Mouse (Mus musculus) forebrain, postnatal 0 days (tissue): ENCODE results near the gene Rabl2. TPM values are rescaled to one million over a fixed set of nuclear protein-coding genes. Genes with fewer than 3 reads are reported as not detected.

Experiments
- ATAC-seq: fragments of 200-750 bp; cut with Nextera tagmentation; 2 replicates; pipeline ENCODE4 v1.8.0; 2017; ENCODE audit warnings: mild to moderate bottlenecking, moderate library complexity
- DNase-seq: peaks from one replicate; pipeline ENCODE4 v3.0.0-alpha.2; 2015
- H3K27ac ChIP-seq: fragments of 300-500 bp; sonication (generic); 2 replicates; pipeline ENCODE4 v1.5.1; 2014; ENCODE audit warnings: low read depth, mild to moderate bottlenecking, antibody characterized with exemption, low read length, moderate library complexity, mixed read lengths
- H3K27me3 ChIP-seq: fragments of 300-500 bp; sonication (generic); 2 replicates; pipeline ENCODE4 v1.6.1; 2014; ENCODE audit warnings: mild to moderate bottlenecking, low read length, mixed read lengths; ENCODE audit not compliant: insufficient read depth
- H3K36me3 ChIP-seq: fragments of 300-500 bp; sonication (generic); 2 replicates; pipeline ENCODE4 v1.6.1; 2014; ENCODE audit warnings: mild to moderate bottlenecking, moderate library complexity; ENCODE audit not compliant: insufficient read depth
- H3K4me1 ChIP-seq: fragments of 300-500 bp; sonication (generic); 2 replicates; pipeline ENCODE4 v1.6.1; 2014; ENCODE audit warnings: antibody characterized with exemption; ENCODE audit not compliant: insufficient read depth
- H3K4me2 ChIP-seq: fragments of 300-500 bp; sonication (generic); 2 replicates; pipeline ENCODE4 v1.6.1; 2014; ENCODE audit warnings: low read depth, mild to moderate bottlenecking, moderate library complexity
- H3K4me3 ChIP-seq: fragments of 300-500 bp; sonication (generic); 2 replicates; pipeline ENCODE4 v1.5.1; 2014; ENCODE audit warnings: low read depth, low read length, mixed read lengths
- H3K9ac ChIP-seq: fragments of 300-500 bp; sonication (generic); 2 replicates; pipeline ENCODE4 v1.6.1; 2014; ENCODE audit warnings: mild to moderate bottlenecking
- H3K9me3 ChIP-seq: fragments of 300-500 bp; sonication (generic); 2 replicates; pipeline ENCODE4 v1.6.1; 2016; ENCODE audit warnings: low read length
- CTCF ChIP-seq: sonication (generic); IDR thresholded peaks from 2 replicates; pipeline ENCODE4 v1.5.1; 2016; ENCODE audit warnings: antibody characterized with exemption, control low read depth, low read depth
- WGBS: fragments of 180-500 bp; shearing (Covaris S2); extraction: QIAGEN DNeasy Blood & Tissue Kit; methylation state at CpG from one replicate; pipeline ENCODE4 v1.1.7; 2014; 5-methylcytosine and 5-hydroxymethylcytosine counted together
- polyA plus RNA-seq: library from polyadenylated mRNA; unstranded; fragments of >200 nt; fragmentation: Nextera tagmentation; extraction: Ambion mirVana; gene quantifications from 2 replicates; pipeline ENCODE4 v1.2.1, GENCODE M21; 2015
- total RNA-seq: library from RNA; depleted of rRNA; stranded (reverse); fragments of >200 nt; gene quantifications from 2 replicates; pipeline ENCODE4 v1.2.3, GENCODE M21; 2014

Rabl2 gene
- total and polyA plus RNA-seq, 2 experiments from 2014 or later, result 38.6 to 62.6 TPM

DNA sequence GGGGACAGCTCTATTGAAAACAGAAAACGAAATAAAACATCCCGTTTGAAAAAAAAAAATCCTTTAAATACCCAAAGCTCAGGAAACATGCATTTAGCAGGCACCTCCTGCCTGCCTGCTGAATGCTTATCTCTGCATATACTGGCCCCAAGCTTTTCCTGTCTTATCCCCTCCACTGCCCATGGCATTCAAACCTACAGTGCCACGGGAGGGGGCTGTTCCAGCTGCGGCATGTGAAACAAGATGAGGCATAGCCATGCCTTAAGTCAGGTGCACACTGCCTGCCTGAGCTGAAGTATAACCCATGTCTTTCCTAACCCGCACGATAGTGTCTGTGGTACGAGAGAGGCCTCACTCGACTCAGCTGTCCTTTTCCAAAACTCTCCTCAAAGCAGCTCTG, 19.6 kb downstream of the Rabl2 start:
- H3K9me3 ChIP-seq, result no peaks in the 10 kb centered on the region
- DNase-seq, result no peak
- H3K4me1 ChIP-seq, result no peaks in the 10 kb centered on the region
- ATAC-seq, result no peak
- peaks cover 4% of the 10 kb centered on the region; the same call in 1 of the 2 replicates for H3K36me3 ChIP-seq
- no peak overlapping the region for H3K4me3 ChIP-seq
- no peak overlapping the region for H3K4me2 ChIP-seq
- TF ChIP-seq CTCF, result no peak
- no peak overlapping the region for H3K27ac ChIP-seq
- WGBS, result 79% methylated on average over 8 of the region's 8 CpGs
- H3K27me3 ChIP-seq, result no peaks in the 10 kb centered on the region
- no peak overlapping the region for H3K9ac ChIP-seq

DNA sequence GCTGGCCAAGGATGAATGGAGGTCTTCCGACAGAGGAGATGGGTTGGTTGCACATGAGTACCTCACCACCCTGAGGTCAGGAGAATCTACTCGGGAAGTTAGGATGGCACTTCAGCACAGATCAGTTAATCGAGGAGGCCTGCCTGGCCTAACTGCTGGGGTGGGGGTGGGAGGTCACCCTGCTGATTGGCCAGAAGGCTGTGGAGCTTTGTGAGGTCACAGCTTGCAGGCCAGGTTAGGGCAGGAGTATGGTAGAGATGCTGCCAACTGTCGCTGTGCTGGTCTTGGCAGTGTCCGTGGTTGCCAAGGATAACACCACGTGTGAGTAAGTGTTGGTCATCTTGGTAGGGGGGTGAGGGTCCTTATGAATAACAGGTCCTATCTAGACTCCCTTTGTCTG, 23.6 kb downstream of the Rabl2 start, which contains the start of gene Acr:
TSS of gene Acr (plus strand) at position 213 of the 400 bp plus-strand sequence.
- Histone ChIP-seq H3K9me3 (no peaks in the 10 kb centered on the region), H3K27ac (no peak within 1 kb of the TSS), H3K4me3 (no peak within 1 kb of the TSS), H3K4me1 (no peaks in the 10 kb centered on the region), H3K9ac (no peak within 1 kb of the TSS), H3K27me3 (no peaks in the 10 kb centered on the region), H3K36me3 (no peaks in the 10 kb centered on the region; the same call in 1 of the 2 replicates), H3K4me2 (no peak within 1 kb of the TSS)
- DNase-seq (no peak), ATAC-seq (no peak)
- TF ChIP-seq CTCF, result no peak
- WGBS, result 92% methylated on average over 6 of the region's 6 CpGs

DNA sequence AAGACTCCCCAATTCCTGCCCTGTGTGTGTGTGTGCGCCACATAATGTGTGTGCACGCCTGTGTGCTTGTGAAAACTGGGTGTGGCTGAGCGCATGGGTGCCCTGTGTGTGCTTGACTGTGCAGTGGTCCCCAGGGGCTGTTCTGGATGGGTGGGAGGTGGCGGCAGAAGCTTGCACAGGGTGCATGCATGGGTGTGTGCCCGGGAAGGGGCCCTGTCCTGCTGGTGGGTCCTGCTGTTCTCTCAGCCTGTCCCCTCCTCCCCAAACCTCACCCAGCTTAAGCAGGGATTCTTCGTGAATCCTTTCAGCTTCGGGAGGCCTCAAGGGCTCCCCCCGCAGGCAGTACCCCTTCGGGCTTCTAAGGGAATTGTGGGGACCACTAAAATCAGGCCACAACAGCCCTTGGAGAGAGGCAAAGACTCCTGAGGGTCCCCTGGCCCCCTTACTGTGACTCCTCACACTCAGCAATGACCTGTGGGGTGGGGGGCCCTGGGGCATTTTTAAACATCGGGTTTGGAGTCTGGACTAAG, 32.5 kb downstream of the Rabl2 start:
- no peak for DNase-seq
- TF ChIP-seq CTCF, result no peak
- Histone ChIP-seq H3K27me3 (0 out of 2 replicates have a peak, but pooled peaks cover 5% of the 10 kb centered on the region), H3K4me2 (no peak overlapping the region), H3K4me1 (no peaks in the 10 kb centered on the region), H3K9ac (no peak overlapping the region), H3K27ac (no peak overlapping the region), H3K9me3 (no peaks in the 10 kb centered on the region), H3K4me3 (no peak overlapping the region), H3K36me3 (no peaks in the 10 kb centered on the region; the same call in 1 of the 2 replicates)
- WGBS, result 48% methylated on average over 10 of the region's 10 CpGs
- no peak for ATAC-seq

DNA sequence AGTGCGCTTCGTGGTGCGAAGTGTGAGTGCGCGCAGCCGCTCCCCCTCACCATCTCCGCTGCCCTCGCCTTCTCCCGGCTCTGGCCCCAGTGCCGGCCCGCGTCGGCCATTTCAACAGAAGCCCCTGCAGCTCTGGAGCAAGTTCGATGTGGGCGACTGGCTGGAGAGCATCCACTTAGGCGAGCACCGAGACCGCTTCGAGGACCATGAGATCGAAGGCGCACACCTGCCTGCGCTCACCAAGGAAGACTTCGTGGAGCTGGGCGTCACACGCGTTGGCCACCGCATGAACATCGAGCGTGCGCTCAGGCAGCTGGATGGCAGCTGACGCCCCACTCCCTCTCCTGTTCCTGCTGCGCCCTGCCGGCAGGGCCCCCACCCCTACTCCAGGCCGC, 33.7 kb downstream of the Rabl2 start:
- H3K27ac ChIP-seq, result no peak overlapping the region
- H3K9ac ChIP-seq, result no peak overlapping the region
- H3K36me3 ChIP-seq, result no peaks in the 10 kb centered on the region; the same call in 1 of the 2 replicates
- 0 out of 2 replicates have a peak, but pooled peaks cover 5% of the 10 kb centered on the region for H3K27me3 ChIP-seq
- H3K9me3 ChIP-seq, result no peaks in the 10 kb centered on the region
- no peak overlapping the region for H3K4me3 ChIP-seq
- ATAC-seq (no peak; the same call in 1 of the 2 replicates), DNase-seq (no peak)
- peak overlapping the region; percentile 13; the same call in 1 of the 2 replicates for H3K4me2 ChIP-seq
- TF ChIP-seq CTCF, result no peak
- H3K4me1 ChIP-seq, result no peaks in the 10 kb centered on the region
- 12% methylated on average over 34 of the region's 34 CpGs for WGBS

DNA sequence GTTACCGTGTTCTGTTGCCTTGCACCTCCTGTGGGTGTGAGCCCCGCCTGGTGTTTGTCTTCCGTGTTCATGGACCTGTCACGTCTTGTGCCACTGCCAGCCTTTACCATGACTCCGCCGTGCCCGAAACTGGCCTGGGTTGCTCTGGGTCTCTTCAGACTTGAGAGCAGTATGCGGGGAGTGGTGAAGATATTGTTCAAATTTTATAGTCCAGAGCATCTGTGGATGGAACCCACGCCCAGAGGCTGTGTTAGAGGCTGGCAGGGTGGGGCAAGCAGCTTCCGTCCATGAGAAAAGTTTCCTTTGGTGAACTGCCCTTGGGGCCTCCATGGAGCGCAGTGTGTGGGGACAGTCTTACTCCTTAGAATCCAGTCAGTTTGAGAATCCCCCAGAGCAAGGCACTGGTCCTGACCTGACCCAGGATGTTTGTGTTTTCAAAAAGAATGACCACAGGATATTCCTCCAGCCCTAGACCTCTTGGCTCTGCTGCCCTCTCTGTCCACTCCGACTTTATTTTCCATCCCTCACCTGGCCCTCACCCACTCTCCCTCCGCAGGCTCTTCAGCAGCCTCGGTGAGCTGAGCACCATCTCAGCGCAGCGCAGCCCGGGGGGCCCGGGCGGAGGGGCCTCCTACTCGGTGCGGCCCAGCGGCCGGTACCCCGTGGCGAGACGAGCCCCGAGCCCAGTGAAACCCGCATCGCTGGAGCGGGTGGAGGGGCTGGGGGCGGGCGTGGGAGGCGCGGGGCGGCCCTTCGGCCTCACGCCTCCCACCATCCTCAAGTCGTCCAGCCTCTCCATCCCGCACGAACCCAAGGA, 34.3 kb downstream of the Rabl2 start:
- Histone ChIP-seq H3K27me3 (0 out of 2 replicates have a peak, but pooled peaks cover 5% of the 10 kb centered on the region), H3K9ac (no peak overlapping the region), H3K4me3 (no peak overlapping the region), H3K9me3 (no peaks in the 10 kb centered on the region), H3K27ac (no peak overlapping the region), H3K4me1 (no peaks in the 10 kb centered on the region), H3K36me3 (no peaks in the 10 kb centered on the region; the same call in 1 of the 2 replicates), H3K4me2 (peak overlapping the region; percentile 13)
- WGBS, result 22% methylated on average over 38 of the region's 40 CpGs
- TF ChIP-seq CTCF, result no peak
- peak; percentile 8; the same call in 1 of the 2 replicates for ATAC-seq
- DNase-seq, result no peak

DNA sequence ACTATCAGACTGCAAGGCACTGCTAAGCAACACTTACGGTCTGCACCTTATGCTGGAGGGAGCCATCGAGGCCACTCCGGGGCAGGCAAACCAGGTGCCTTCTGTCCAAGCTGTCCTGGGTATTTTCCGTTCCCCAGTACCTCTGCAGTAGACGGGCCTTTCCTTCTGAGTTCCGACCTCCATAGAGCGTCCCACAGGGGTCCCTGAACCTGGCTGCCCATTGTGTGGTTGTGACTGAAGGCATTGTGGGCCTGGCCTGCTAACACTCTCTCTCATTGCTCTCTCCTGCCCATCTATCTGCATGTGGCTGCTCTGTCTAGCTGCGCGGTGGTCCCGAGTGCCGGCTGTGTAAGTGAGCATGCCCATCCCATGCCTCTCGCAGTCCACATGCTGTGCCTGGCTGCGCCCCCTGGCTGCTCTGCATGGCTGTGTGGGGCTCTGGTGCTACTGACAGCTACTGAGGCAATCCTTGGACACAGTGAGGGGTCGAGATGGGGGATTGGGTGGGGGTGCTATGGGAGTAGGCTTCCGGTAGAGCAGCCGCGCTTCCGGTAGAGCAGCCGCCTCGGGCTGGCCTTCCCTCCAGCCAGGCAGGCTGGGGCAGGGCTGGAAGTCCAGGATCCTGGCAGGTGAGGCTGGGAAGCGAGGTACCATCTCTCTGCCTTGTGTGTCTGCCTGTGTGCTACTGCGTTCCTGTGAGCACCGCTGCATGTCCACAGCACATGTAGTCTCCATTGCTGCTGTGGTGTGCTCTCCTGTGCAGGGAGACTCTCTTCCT, 35.1 kb downstream of the Rabl2 start:
- WGBS, result 23% methylated on average over 23 of the region's 23 CpGs
- H3K27me3 ChIP-seq, result 0 out of 2 replicates have a peak, but pooled peaks cover 5% of the 10 kb centered on the region

More for the DNA sequence above, 35.1 kb downstream of the Rabl2 start:
- Histone ChIP-seq H3K9me3 (no peaks in the 10 kb centered on the region), H3K27ac (no peak overlapping the region), H3K4me2 (peak overlapping the region; percentile 10; the same call in 1 of the 2 replicates), H3K4me1 (no peaks in the 10 kb centered on the region), H3K4me3 (no peak overlapping the region), H3K36me3 (peaks cover 5% of the 10 kb centered on the region; the same call in 1 of the 2 replicates), H3K9ac (no peak overlapping the region)
- TF ChIP-seq CTCF, result peak; percentile 74
- peak; percentile 55 for DNase-seq
- ATAC-seq, result peak; percentile 84
